Mouse (Mus musculus): ENCODE data around the gene Grip2. TPM values are rescaled to one million over a fixed set of nuclear protein-coding genes. Genes with fewer than 3 reads are reported as not detected.
A peak's percentile ranks its signal among the peaks of the same experiment; 100 is the strongest.

Gene Grip2
- total and polyA plus RNA-seq, 2 experiments from 2014 or later, result 7.8 to 29.7 TPM

DNA sequence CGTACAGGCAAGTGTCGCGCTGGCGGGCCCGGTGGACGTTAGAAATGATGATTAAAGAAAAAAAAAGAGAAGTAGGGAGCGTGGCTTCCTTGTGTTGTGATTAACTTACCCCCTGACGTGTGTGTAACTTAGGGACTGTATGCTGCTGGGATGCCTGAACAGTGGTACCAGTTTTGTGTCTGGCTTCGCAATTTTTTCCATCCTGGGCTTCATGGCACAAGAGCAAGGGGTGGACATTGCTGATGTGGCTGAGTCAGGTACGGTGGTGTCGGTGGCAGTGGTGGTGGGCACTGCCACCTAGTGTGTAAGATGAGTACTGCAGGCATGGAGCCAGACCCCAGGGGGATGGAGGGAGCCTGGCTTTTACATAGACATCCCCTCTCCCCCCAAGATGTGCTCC lies 86.0 kb downstream of the Grip2 start:
- DNase-seq (ENCODE audit: low spot score) (peak; percentile 64), ATAC-seq (ENCODE audit: low FRiP score) (peak; percentile 76; the same call in 1 of the 2 replicates)
- no peaks in the 10 kb centered on the region for H3K4me1 ChIP-seq (ENCODE audit: insufficient read depth, low read length)
- peaks cover 71% of the 10 kb centered on the region for H3K36me3 ChIP-seq (ENCODE audit: insufficient read depth, low read length)
- TF ChIP-seq CTCF (IDR thresholded peaks at IDR 0.05), result peak; percentile 99
- no peaks in the 10 kb centered on the region for H3K9me3 ChIP-seq (ENCODE audit: low read length)
- no peak overlapping the region for H3K27ac ChIP-seq (ENCODE audit: low read depth, low read length)
- no peak overlapping the region for H3K4me2 ChIP-seq (ENCODE audit: low read depth, low read length, poor library complexity, severe bottlenecking)
- WGBS, result 57% methylated on average over 11 of the region's 11 CpGs
- H3K9ac ChIP-seq (replicated peaks; ENCODE audit: low read length, poor library complexity, severe bottlenecking), result no peak overlapping the region
- no peaks in the 10 kb centered on the region for H3K27me3 ChIP-seq (ENCODE audit: insufficient read depth, low read length)
- H3K4me3 ChIP-seq (ENCODE audit: low read depth, low read length), result no peak overlapping the region

DNA sequence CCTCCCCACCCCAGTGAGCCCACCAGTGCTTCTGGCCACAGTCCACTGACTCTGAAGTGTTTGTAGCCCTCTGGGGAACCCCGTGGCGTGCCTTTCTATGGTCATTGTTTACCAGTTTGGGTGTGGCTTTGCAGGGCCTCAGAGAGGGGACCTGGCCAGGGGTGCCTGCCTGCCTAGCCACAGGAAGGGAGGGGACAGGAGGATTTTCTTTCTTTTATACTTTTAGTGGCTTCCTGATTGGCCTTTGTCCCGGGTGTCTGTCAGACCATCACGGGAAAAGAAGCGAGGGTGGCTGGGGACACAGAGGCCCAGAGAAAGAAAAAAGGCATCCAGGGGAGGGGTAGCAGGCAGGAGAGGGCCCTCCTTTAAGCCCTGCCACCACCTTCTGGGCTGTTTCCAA lies 89.0 kb downstream of the Grip2 start:
- Histone ChIP-seq H3K27ac (ENCODE audit: low read depth, low read length) (no peak overlapping the region), H3K4me2 (ENCODE audit: low read depth, low read length, poor library complexity, severe bottlenecking) (no peak overlapping the region), H3K4me1 (ENCODE audit: insufficient read depth, low read length) (no peaks in the 10 kb centered on the region), H3K9ac (replicated peaks; ENCODE audit: low read length, poor library complexity, severe bottlenecking) (no peak overlapping the region), H3K36me3 (ENCODE audit: insufficient read depth, low read length) (peaks cover 73% of the 10 kb centered on the region), H3K4me3 (ENCODE audit: low read depth, low read length) (no peak overlapping the region), H3K9me3 (ENCODE audit: low read length) (no peaks in the 10 kb centered on the region), H3K27me3 (ENCODE audit: insufficient read depth, low read length) (no peaks in the 10 kb centered on the region)
- ATAC-seq (ENCODE audit: low FRiP score) (no peak), DNase-seq (ENCODE audit: low spot score) (no peak)
- TF ChIP-seq CTCF (IDR thresholded peaks at IDR 0.05), result no peak
- 13% methylated on average over 5 of the region's 5 CpGs for WGBS

GRCm38 (mm10) chr6:91737451-91737850 lies 89.6 kb downstream of the Grip2 start:
- Histone ChIP-seq H3K4me1 (ENCODE audit: insufficient read depth, low read length) (no peaks in the 10 kb centered on the region), H3K27me3 (ENCODE audit: insufficient read depth, low read length) (no peaks in the 10 kb centered on the region), H3K4me3 (ENCODE audit: low read depth, low read length) (no peak overlapping the region), H3K9me3 (ENCODE audit: low read length) (no peaks in the 10 kb centered on the region), H3K27ac (ENCODE audit: low read depth, low read length) (no peak overlapping the region), H3K9ac (replicated peaks; ENCODE audit: low read length, poor library complexity, severe bottlenecking) (no peak overlapping the region), H3K36me3 (ENCODE audit: insufficient read depth, low read length) (peaks cover 72% of the 10 kb centered on the region), H3K4me2 (ENCODE audit: low read depth, low read length, poor library complexity, severe bottlenecking) (no peak overlapping the region)
- TF ChIP-seq CTCF (IDR thresholded peaks at IDR 0.05), result no peak
- no peak for DNase-seq (ENCODE audit: low spot score)
- WGBS, result 82% methylated on average over 7 of the region's 7 CpGs
- ATAC-seq (ENCODE audit: low FRiP score), result no peak

GRCm38 (mm10) chr6:91736471-91736870 lies 90.6 kb downstream of the Grip2 start:
- H3K9ac ChIP-seq (replicated peaks; ENCODE audit: low read length, poor library complexity, severe bottlenecking), result no peak overlapping the region
- no peak overlapping the region for H3K27ac ChIP-seq (ENCODE audit: low read depth, low read length)
- TF ChIP-seq CTCF (IDR thresholded peaks at IDR 0.05), result no peak
- H3K9me3 ChIP-seq (ENCODE audit: low read length), result no peaks in the 10 kb centered on the region
- DNase-seq (ENCODE audit: low spot score) (no peak), ATAC-seq (ENCODE audit: low FRiP score) (no peak)
- H3K27me3 ChIP-seq (ENCODE audit: insufficient read depth, low read length), result no peaks in the 10 kb centered on the region
- no peaks in the 10 kb centered on the region for H3K4me1 ChIP-seq (ENCODE audit: insufficient read depth, low read length)
- no peak overlapping the region for H3K4me2 ChIP-seq (ENCODE audit: low read depth, low read length, poor library complexity, severe bottlenecking)
- 61% methylated on average over 5 of the region's 5 CpGs for WGBS
- H3K4me3 ChIP-seq (ENCODE audit: low read depth, low read length), result no peak overlapping the region
- H3K36me3 ChIP-seq (ENCODE audit: insufficient read depth, low read length), result peaks cover 68% of the 10 kb centered on the region

DNA sequence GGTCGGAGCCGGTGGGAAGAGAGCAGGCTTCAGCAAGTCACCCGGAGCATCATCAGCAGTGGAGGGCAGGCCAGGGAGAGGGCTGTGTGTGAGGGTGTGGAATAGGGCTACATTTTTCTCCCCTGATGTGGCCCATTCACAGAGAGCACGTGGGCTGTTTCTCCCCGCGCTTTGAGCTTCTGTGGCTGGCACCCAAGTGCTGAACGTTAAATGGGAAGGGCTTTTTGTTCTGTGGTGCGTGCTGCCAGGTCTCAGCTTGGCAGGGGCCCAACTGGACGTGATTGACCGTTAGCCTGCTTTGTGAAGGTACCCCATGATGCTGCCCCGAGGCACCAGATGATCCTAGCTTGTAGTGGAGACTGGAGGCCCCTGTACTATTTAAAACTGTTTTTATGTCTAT lies 94.9 kb downstream of the Grip2 start:
- H3K9ac ChIP-seq (replicated peaks; ENCODE audit: low read length, poor library complexity, severe bottlenecking), result no peak overlapping the region
- H3K4me1 ChIP-seq (ENCODE audit: insufficient read depth, low read length), result 0 out of 2 replicates have a peak, but pooled peaks cover 2% of the 10 kb centered on the region
- 48% methylated on average over 11 of the region's 11 CpGs for whole genome bisulfite sequencing
- H3K27me3 ChIP-seq (ENCODE audit: insufficient read depth, low read length), result no peaks in the 10 kb centered on the region
- no peak overlapping the region for H3K4me3 ChIP-seq (ENCODE audit: low read depth, low read length)
- DNase-seq (ENCODE audit: low spot score) (peak; percentile 70), ATAC-seq (ENCODE audit: low FRiP score) (0 out of 2 replicates have a peak, but pooled peaks have one; percentile 15)
- no peaks in the 10 kb centered on the region for H3K9me3 ChIP-seq (ENCODE audit: low read length)
- no peak overlapping the region for H3K27ac ChIP-seq (ENCODE audit: low read depth, low read length)
- no peak overlapping the region for H3K4me2 ChIP-seq (ENCODE audit: low read depth, low read length, poor library complexity, severe bottlenecking)
- no peak for TF ChIP-seq CTCF (IDR thresholded peaks at IDR 0.05)
- H3K36me3 ChIP-seq (ENCODE audit: insufficient read depth, low read length), result peaks cover 59% of the 10 kb centered on the region

- ATAC-seq (ENCODE audit: low FRiP score) (peak; percentile 53; the same call in 1 of the 2 replicates), DNase-seq (ENCODE audit: low spot score) (peak; percentile 87)
- Histone ChIP-seq H3K4me2 (ENCODE audit: low read depth, low read length, poor library complexity, severe bottlenecking) (no peak overlapping the region), H3K9ac (replicated peaks; ENCODE audit: low read length, poor library complexity, severe bottlenecking) (0 out of 2 replicates have a peak overlapping the region, but pooled peaks have one; percentile 13), H3K4me3 (ENCODE audit: low read depth, low read length) (no peak overlapping the region), H3K4me1 (ENCODE audit: insufficient read depth, low read length) (0 out of 2 replicates have a peak, but pooled peaks cover 2% of the 10 kb centered on the region), H3K27ac (ENCODE audit: low read depth, low read length) (peak overlapping the region; percentile 47), H3K27me3 (ENCODE audit: insufficient read depth, low read length) (no peaks in the 10 kb centered on the region), H3K9me3 (ENCODE audit: low read length) (no peaks in the 10 kb centered on the region), H3K36me3 (ENCODE audit: insufficient read depth, low read length) (peaks cover 55% of the 10 kb centered on the region)
- no peak for TF ChIP-seq CTCF (IDR thresholded peaks at IDR 0.05)
- WGBS, result 7% methylated on average over 12 of the region's 12 CpGs
Observed at GRCm38 (mm10) chr6:91729677-91730127, 97.3 kb downstream of the Grip2 start.
